Mouse (Mus musculus) cerebral cortex, adult 2 months (tissue): Measurements from ENCODE around the gene Gnat1.

Experiments used
- WGBS: fragments of 180-500 bp; shearing (Covaris S2); methylation state at CpG from one replicate; pipeline ENCODE4 v1.1.7; 2018; 5-methylcytosine and 5-hydroxymethylcytosine counted together

Gene Gnat1

GRCm38 (mm10) chr9:107700114-107700571 is 20.6 kb upstream of the Gnat1 start:
- 28% methylated on average over 6 of the region's 6 CpGs for WGBS

GRCm38 (mm10) chr9:107699376-107699980 is 20.0 kb upstream of the Gnat1 start:
- WGBS: 51% methylated on average over 9 of the region's 9 CpGs

GRCm38 (mm10) chr9:107698611-107699190 is 19.2 kb upstream of the Gnat1 start:
- WGBS: 61% methylated on average over 14 of the region's 14 CpGs

GRCm38 (mm10) chr9:107697811-107698521 is 18.5 kb upstream of the Gnat1 start:
- 67% methylated on average over 14 of the region's 14 CpGs for WGBS

GRCm38 (mm10) chr9:107696845-107697610 is 17.5 kb upstream of the Gnat1 start:
- WGBS: 82% methylated on average over 9 of the region's 9 CpGs

- WGBS: 68% methylated on average over 6 of the region's 6 CpGs
Measured at GRCm38 (mm10) chr9:107696106-107696479, 16.6 kb upstream of the Gnat1 start.

GRCm38 (mm10) chr9:107695441-107696105 is 16.1 kb upstream of the Gnat1 start:
- WGBS: 85% methylated on average over 12 of the region's 12 CpGs

GRCm38 (mm10) chr9:107694627-107695026 is 15.1 kb upstream of the Gnat1 start:
- 80% methylated on average over 7 of the region's 7 CpGs for WGBS

GRCm38 (mm10) chr9:107693433-107693987 is 14.0 kb upstream of the Gnat1 start:
- WGBS: 75% methylated on average over 4 of the region's 4 CpGs

- WGBS: 64% methylated on average over 5 of the region's 5 CpGs
Measured at GRCm38 (mm10) chr9:107692785-107693184, 13.3 kb upstream of the Gnat1 start.

GRCm38 (mm10) chr9:107690391-107690790 is 10.9 kb upstream of the Gnat1 start:
- WGBS: 85% methylated on average over 8 of the region's 8 CpGs

GRCm38 (mm10) chr9:107688939-107689338 is 9.4 kb upstream of the Gnat1 start:
- WGBS: 85% methylated on average over 7 of the region's 7 CpGs

GRCm38 (mm10) chr9:107688415-107688814 is 8.9 kb upstream of the Gnat1 start:
- 97% methylated on average over 5 of the region's 5 CpGs for WGBS

GRCm38 (mm10) chr9:107685231-107685981 is 5.9 kb upstream of the Gnat1 start:
- WGBS: 53% methylated on average over 17 of the region's 17 CpGs

- WGBS: 89% methylated on average over 20 of the region's 20 CpGs
Measured at GRCm38 (mm10) chr9:107682405-107682804, 2.9 kb upstream of the Gnat1 start.

GRCm38 (mm10) chr9:107678861-107679260 is 651 bp downstream of the Gnat1 start:
- 97% methylated on average over 2 of the region's 2 CpGs for WGBS

- 39% methylated on average over 14 of the region's 14 CpGs for WGBS
Measured at GRCm38 (mm10) chr9:107677819-107678526, 1.5 kb downstream of the Gnat1 start.

- 16% methylated on average over 17 of the region's 17 CpGs for WGBS
Measured at GRCm38 (mm10) chr9:107677091-107677784, 2.3 kb downstream of the Gnat1 start.

GRCm38 (mm10) chr9:107676302-107676701 is 3.2 kb downstream of the Gnat1 start:
- 1% methylated on average over 25 of the region's 25 CpGs for WGBS
